Mouse (Mus musculus) embryonic fibroblast, embryonic 13.5 days (primary cell): ENCODE results near the gene Trpv2. TPM values are rescaled to one million over a fixed set of nuclear protein-coding genes. Genes with fewer than 3 reads are reported as not detected.

Experiments used
- H3K27ac ChIP-seq: 2 replicates; pipeline ENCODE4 v1.5.1; 2012; ENCODE audit warnings: low read length, control low read depth, inconsistent platforms; ENCODE audit not compliant: insufficient read depth
- H3K4me1 ChIP-seq: 2 replicates; pipeline ENCODE4 v1.6.1; 2011; ENCODE audit warnings: low read length; ENCODE audit not compliant: control insufficient read depth, insufficient read depth
- H3K4me3 ChIP-seq: 2 replicates; pipeline ENCODE4 v1.5.1; 2011; ENCODE audit warnings: mild to moderate bottlenecking, control low read depth, low read length; ENCODE audit not compliant: insufficient read depth
- CTCF ChIP-seq: IDR thresholded peaks from 2 replicates; pipeline ENCODE4 v1.5.1; 2011; ENCODE audit warnings: mild to moderate bottlenecking, control low read depth, low read length, moderate library complexity, borderline replicate concordance; ENCODE audit not compliant: insufficient read depth
- POLR2A ChIP-seq: IDR thresholded peaks from 2 replicates; pipeline ENCODE4 v1.6.1; 2011; ENCODE audit warnings: low read depth, mild to moderate bottlenecking, control low read depth, low read length, moderate library complexity
- polyA plus RNA-seq: library from polyadenylated mRNA; stranded (reverse); fragments of >200 nt; gene quantifications from 2 replicates; pipeline ENCODE4 v1.2.4, GENCODE M21; 2011; ENCODE audit warnings: low read depth; ENCODE audit not compliant: missing spikeins, insufficient read length

Gene Trpv2
- polyA plus RNA-seq, 1 experiment, result 9.6 TPM

- no peak for TF ChIP-seq POLR2A
- no peak for TF ChIP-seq CTCF
- Histone ChIP-seq H3K4me1 (0 out of 2 replicates have a peak, but pooled peaks cover 3% of the 10 kb centered on the region), H3K27ac (no peak overlapping the region), H3K4me3 (no peak overlapping the region)
Measured at GRCm38 (mm10) chr11:62607170-62607951, 33.1 kb downstream of the Trpv2 start.

- Histone ChIP-seq H3K27ac (no peak overlapping the region), H3K4me3 (no peak overlapping the region), H3K4me1 (0 out of 2 replicates have a peak, but pooled peaks cover 3% of the 10 kb centered on the region)
- TF ChIP-seq POLR2A, result peak; percentile 26; the same call in 1 of the 2 replicates
- TF ChIP-seq CTCF, result no peak
Measured at GRCm38 (mm10) chr11:62607952-62608201, 33.6 kb downstream of the Trpv2 start.

- no peak overlapping the region for H3K27ac ChIP-seq
- TF ChIP-seq POLR2A (no peak), CTCF (no peak)
- H3K4me1 ChIP-seq, result 0 out of 2 replicates have a peak, but pooled peaks cover 3% of the 10 kb centered on the region
- no peak overlapping the region for H3K4me3 ChIP-seq
Measured at GRCm38 (mm10) chr11:62608826-62609675, 34.8 kb downstream of the Trpv2 start.

GRCm38 (mm10) chr11:62610304-62610703 lies 36.0 kb downstream of the Trpv2 start:
- Histone ChIP-seq H3K4me1 (no peaks in the 10 kb centered on the region), H3K27ac (no peak overlapping the region), H3K4me3 (no peak overlapping the region)
- TF ChIP-seq CTCF, result no peak
- no peak for TF ChIP-seq POLR2A

- Histone ChIP-seq H3K27ac (no peak overlapping the region), H3K4me3 (no peak overlapping the region), H3K4me1 (no peaks in the 10 kb centered on the region)
- TF ChIP-seq POLR2A (no peak), CTCF (no peak)
Measured at GRCm38 (mm10) chr11:62612604-62613003, 38.3 kb downstream of the Trpv2 start.

GRCm38 (mm10) chr11:62613657-62614365 lies 39.5 kb downstream of the Trpv2 start:
- no peaks in the 10 kb centered on the region for H3K4me1 ChIP-seq
- peak; percentile 99 for TF ChIP-seq CTCF
- TF ChIP-seq POLR2A, result 0 out of 2 replicates have a peak, but pooled peaks have one; percentile 37
- H3K4me3 ChIP-seq, result no peak overlapping the region

GRCm38 (mm10) chr11:62614876-62615410 lies 40.7 kb downstream of the Trpv2 start:
- no peak overlapping the region for H3K4me3 ChIP-seq
- no peaks in the 10 kb centered on the region for H3K4me1 ChIP-seq
- no peak for TF ChIP-seq POLR2A
- TF ChIP-seq CTCF, result no peak
- H3K27ac ChIP-seq, result no peak overlapping the region

More at GRCm38 (mm10) chr11:62613657-62614365, 39.5 kb downstream of the Trpv2 start:
- no peak overlapping the region for H3K27ac ChIP-seq

- no peak overlapping the region for H3K4me3 ChIP-seq
- no peak overlapping the region for H3K27ac ChIP-seq
- no peaks in the 10 kb centered on the region for H3K4me1 ChIP-seq
- TF ChIP-seq POLR2A (no peak), CTCF (no peak)
Measured at GRCm38 (mm10) chr11:62615456-62615855, 41.2 kb downstream of the Trpv2 start.

GRCm38 (mm10) chr11:62621079-62621478 lies 46.8 kb downstream of the Trpv2 start:
- TF ChIP-seq CTCF, result no peak
- TF ChIP-seq POLR2A, result no peak
- peaks cover 10% of the 10 kb centered on the region for H3K4me1 ChIP-seq
- no peak overlapping the region for H3K27ac ChIP-seq
- H3K4me3 ChIP-seq, result no peak overlapping the region
